Mouse (Mus musculus) cerebellum, adult 2 months (tissue): Measurements from ENCODE around the gene Ormdl2.
"Not testable (repeated sequence)": the region's sequence is repeated elsewhere in the genome, so short reads cannot be mapped to it uniquely, and the experiment has no call there.

Experiments used
- CTCF ChIP-seq: fragments of 200-500 bp; IDR thresholded peaks from 2 replicates; pipeline ENCODE4 v1.5.1; 2011; ENCODE audit warnings: low read depth, mild to moderate bottlenecking, control low read depth, low read length, moderate library complexity, borderline replicate concordance; ENCODE audit not compliant: insufficient read depth
- POLR2A ChIP-seq: fragments of 200-500 bp; IDR thresholded peaks from 2 replicates; pipeline ENCODE4 v1.6.1; 2011; ENCODE audit warnings: low read length, control low read depth, borderline replicate concordance; ENCODE audit not compliant: insufficient read depth

GRCm38 (mm10) chr10:128823087-128823486 lies 1.6 kb upstream of the Ormdl2 start:
- TF ChIP-seq CTCF, POLR2A: not testable (repeated sequence)
